Mouse (Mus musculus) A20 (cell line): ENCODE measurements around the gene Gm20914.
"Not testable (repeated sequence)": the region's sequence is repeated elsewhere in the genome, so short reads cannot be mapped to it uniquely, and the experiment has no call there.

Experiments used
- DNase-seq: peaks from one replicate; pipeline ENCODE4 v3.0.0-alpha.2; 2011; ENCODE audit warnings: low read depth, low spot score

Gene Gm20914

GRCm38 (mm10) chrY:5725678-5726077 is at the start of gene Gm20914:
TSS of gene Gm20914 (plus strand) at chrY:5725978.
- DNase-seq = not testable (repeated sequence)
